Mouse (Mus musculus) embryonic facial prominence, embryonic 13.5 days (tissue): ENCODE results near the gene Tead1. TPM values are rescaled to one million over a fixed set of nuclear protein-coding genes. Genes with fewer than 3 reads are reported as not detected.
A peak's percentile ranks its signal among the peaks of the same experiment; 100 is the strongest.

Experiments
- ATAC-seq: fragments of 200-750 bp; cut with Nextera tagmentation; 2 replicates; pipeline ENCODE4 v1.8.0; 2017; ENCODE audit warnings: low read depth; ENCODE audit not compliant: insufficient number of reproducible peaks, insufficient read depth, low FRiP score, low TSS enrichment
- H3K27ac ChIP-seq: fragments of 300-500 bp; sonication (generic); 2 replicates; pipeline ENCODE4 v1.5.1; 2015; ENCODE audit warnings: moderate library complexity, mild to moderate bottlenecking, inconsistent platforms
- H3K27me3 ChIP-seq: fragments of 300-500 bp; sonication (generic); 2 replicates; pipeline ENCODE4 v1.6.1; 2015; ENCODE audit warnings: mild to moderate bottlenecking, inconsistent platforms
- H3K36me3 ChIP-seq: fragments of 300-500 bp; sonication (generic); 2 replicates; pipeline ENCODE4 v1.6.1; 2015; ENCODE audit warnings: mild to moderate bottlenecking, inconsistent platforms
- H3K4me1 ChIP-seq: fragments of 300-500 bp; sonication (generic); 2 replicates; pipeline ENCODE4 v1.6.1; 2015; ENCODE audit warnings: inconsistent platforms
- H3K4me2 ChIP-seq: fragments of 300-500 bp; sonication (generic); 2 replicates; pipeline ENCODE4 v1.6.1; 2015; ENCODE audit warnings: moderate library complexity, mild to moderate bottlenecking, inconsistent platforms
- H3K4me3 ChIP-seq: fragments of 300-500 bp; sonication (generic); 2 replicates; pipeline ENCODE4 v1.5.1; 2015; ENCODE audit warnings: mild to moderate bottlenecking, inconsistent platforms
- H3K9ac ChIP-seq: fragments of 300-500 bp; sonication (generic); 2 replicates; pipeline ENCODE4 v1.6.1; 2015; ENCODE audit warnings: mild to moderate bottlenecking, inconsistent platforms
- H3K9me3 ChIP-seq: fragments of 300-500 bp; sonication (generic); 2 replicates; pipeline ENCODE4 v1.6.1; 2016; ENCODE audit warnings: inconsistent platforms
- WGBS: fragments of 180-500 bp; shearing (Covaris S2); methylation state at CpG from one replicate; pipeline ENCODE4 v1.1.7; 2015; ENCODE audit warnings: mixed read lengths; 5-methylcytosine and 5-hydroxymethylcytosine counted together
- polyA plus RNA-seq: library from polyadenylated mRNA; unstranded; fragments of >200 nt; fragmentation: Nextera tagmentation; extraction: Ambion mirVana; gene quantifications from 2 replicates; pipeline ENCODE4 v1.2.1, GENCODE M21; 2015

The Tead1 gene
- polyA plus RNA-seq, 1 experiment from 2014 or later, result 44.9 TPM

GRCm38 (mm10) chr7:112826114-112826911 is 147.2 kb downstream of the Tead1 start:
- Histone ChIP-seq H3K27me3 (no peaks in the 10 kb centered on the region), H3K4me1 (peaks cover 76% of the 10 kb centered on the region), H3K36me3 (no peaks in the 10 kb centered on the region), H3K9ac (0 out of 2 replicates have a peak overlapping the region, but pooled peaks have one; percentile 32), H3K4me2 (peak overlapping the region; percentile 49), H3K4me3 (peak overlapping the region; percentile 12; the same call in 1 of the 2 replicates), H3K9me3 (no peaks in the 10 kb centered on the region), H3K27ac (peak overlapping the region; percentile 92)
- WGBS, result 8% methylated on average over 17 of the region's 17 CpGs
- ATAC-seq, result peak; percentile 78

- no peak overlapping the region; the same call in 1 of the 2 replicates for H3K4me2 ChIP-seq
- H3K27me3 ChIP-seq, result no peaks in the 10 kb centered on the region
- H3K36me3 ChIP-seq, result no peaks in the 10 kb centered on the region
- no peak overlapping the region for H3K9ac ChIP-seq
- no peak overlapping the region for H3K4me3 ChIP-seq
- H3K27ac ChIP-seq, result no peak overlapping the region
- 44% methylated on average over 10 of the region's 10 CpGs for WGBS
- H3K4me1 ChIP-seq, result peaks cover 64% of the 10 kb centered on the region
- H3K9me3 ChIP-seq, result no peaks in the 10 kb centered on the region
- ATAC-seq, result no peak
These were observed 149.0 kb downstream of the Tead1 start for GRCm38 (mm10) chr7:112828016-112828695.

GRCm38 (mm10) chr7:112828696-112829022 is 149.5 kb downstream of the Tead1 start:
- ATAC-seq, result no peak
- Histone ChIP-seq H3K27me3 (no peaks in the 10 kb centered on the region), H3K36me3 (no peaks in the 10 kb centered on the region), H3K4me3 (no peak overlapping the region), H3K9me3 (no peaks in the 10 kb centered on the region), H3K4me1 (peaks cover 59% of the 10 kb centered on the region), H3K4me2 (no peak overlapping the region), H3K27ac (no peak overlapping the region), H3K9ac (no peak overlapping the region)

GRCm38 (mm10) chr7:112830946-112831345 is 151.8 kb downstream of the Tead1 start:
- H3K4me3 ChIP-seq, result no peak overlapping the region
- no peak overlapping the region for H3K4me2 ChIP-seq
- no peaks in the 10 kb centered on the region for H3K9me3 ChIP-seq
- peaks cover 53% of the 10 kb centered on the region for H3K4me1 ChIP-seq
- H3K9ac ChIP-seq, result no peak overlapping the region
- WGBS, result 67% methylated on average over 4 of the region's 4 CpGs
- no peak overlapping the region for H3K27ac ChIP-seq
- no peak for ATAC-seq
- no peaks in the 10 kb centered on the region for H3K36me3 ChIP-seq
- H3K27me3 ChIP-seq, result no peaks in the 10 kb centered on the region

- no peaks in the 10 kb centered on the region for H3K36me3 ChIP-seq
- H3K27ac ChIP-seq, result no peak overlapping the region
- no peak for ATAC-seq
- H3K27me3 ChIP-seq, result no peaks in the 10 kb centered on the region
- H3K4me1 ChIP-seq, result peaks cover 49% of the 10 kb centered on the region
- no peak overlapping the region for H3K4me2 ChIP-seq
- no peaks in the 10 kb centered on the region for H3K9me3 ChIP-seq
- no peak overlapping the region for H3K9ac ChIP-seq
- 80% methylated on average over 4 of the region's 4 CpGs for WGBS
- H3K4me3 ChIP-seq, result no peak overlapping the region
These were observed 152.3 kb downstream of the Tead1 start for GRCm38 (mm10) chr7:112831446-112831845.

- H3K4me1 ChIP-seq, result peaks cover 32% of the 10 kb centered on the region
- H3K9me3 ChIP-seq, result 0 out of 2 replicates have a peak, but pooled peaks cover 5% of the 10 kb centered on the region
- no peak for ATAC-seq
- no peak overlapping the region for H3K4me2 ChIP-seq
- H3K27ac ChIP-seq, result no peak overlapping the region; the same call in 1 of the 2 replicates
- no peaks in the 10 kb centered on the region for H3K36me3 ChIP-seq
- no peaks in the 10 kb centered on the region for H3K27me3 ChIP-seq
- no peak overlapping the region for H3K9ac ChIP-seq
- WGBS, result 74% methylated on average over 4 of the region's 4 CpGs
- no peak overlapping the region for H3K4me3 ChIP-seq
These were observed 154.0 kb downstream of the Tead1 start for GRCm38 (mm10) chr7:112833132-112833531.

GRCm38 (mm10) chr7:112836076-112836475 is 157.0 kb downstream of the Tead1 start:
- WGBS, result 81% methylated on average over 9 of the region's 9 CpGs
- Histone ChIP-seq H3K36me3 (no peaks in the 10 kb centered on the region), H3K4me2 (no peak overlapping the region), H3K9me3 (0 out of 2 replicates have a peak, but pooled peaks cover 5% of the 10 kb centered on the region), H3K27ac (no peak overlapping the region), H3K27me3 (no peaks in the 10 kb centered on the region), H3K4me1 (peaks cover 34% of the 10 kb centered on the region), H3K4me3 (no peak overlapping the region), H3K9ac (no peak overlapping the region)
- no peak for ATAC-seq

- Histone ChIP-seq H3K27me3 (no peaks in the 10 kb centered on the region), H3K4me3 (no peak overlapping the region), H3K9me3 (0 out of 2 replicates have a peak, but pooled peaks cover 5% of the 10 kb centered on the region), H3K4me2 (no peak overlapping the region), H3K27ac (no peak overlapping the region), H3K36me3 (no peaks in the 10 kb centered on the region), H3K4me1 (peaks cover 37% of the 10 kb centered on the region), H3K9ac (no peak overlapping the region)
- ATAC-seq, result no peak
- 89% methylated on average over 6 of the region's 6 CpGs for WGBS
These were observed 159.0 kb downstream of the Tead1 start for GRCm38 (mm10) chr7:112838131-112838530.

- Histone ChIP-seq H3K4me3 (no peak overlapping the region), H3K9ac (no peak overlapping the region), H3K4me1 (peaks cover 35% of the 10 kb centered on the region), H3K27me3 (no peaks in the 10 kb centered on the region), H3K36me3 (no peaks in the 10 kb centered on the region), H3K4me2 (no peak overlapping the region), H3K9me3 (0 out of 2 replicates have a peak, but pooled peaks cover 5% of the 10 kb centered on the region), H3K27ac (no peak overlapping the region)
- WGBS, result 46% methylated on average over 7 of the region's 7 CpGs
- 0 out of 2 replicates have a peak, but pooled peaks have one; percentile 33 for ATAC-seq
These were observed 161.2 kb downstream of the Tead1 start for GRCm38 (mm10) chr7:112840351-112840750.

GRCm38 (mm10) chr7:112840890-112841289 is 161.8 kb downstream of the Tead1 start:
- Histone ChIP-seq H3K4me3 (no peak overlapping the region), H3K27me3 (no peaks in the 10 kb centered on the region), H3K4me1 (peaks cover 31% of the 10 kb centered on the region), H3K4me2 (no peak overlapping the region), H3K36me3 (no peaks in the 10 kb centered on the region), H3K27ac (no peak overlapping the region), H3K9ac (no peak overlapping the region), H3K9me3 (0 out of 2 replicates have a peak, but pooled peaks cover 5% of the 10 kb centered on the region)
- no peak for ATAC-seq
- 48% methylated on average over 8 of the region's 8 CpGs for WGBS

- H3K27me3 ChIP-seq, result no peaks in the 10 kb centered on the region
- H3K36me3 ChIP-seq, result no peaks in the 10 kb centered on the region
- no peak for ATAC-seq
- H3K9ac ChIP-seq, result no peak overlapping the region
- H3K27ac ChIP-seq, result peak overlapping the region; percentile 53; the same call in 1 of the 2 replicates
- H3K9me3 ChIP-seq, result 0 out of 2 replicates have a peak, but pooled peaks cover 5% of the 10 kb centered on the region
- no peak overlapping the region for H3K4me3 ChIP-seq
- peaks cover 29% of the 10 kb centered on the region for H3K4me1 ChIP-seq
- 23% methylated on average over 8 of the region's 8 CpGs for whole genome bisulfite sequencing
- peak overlapping the region; percentile 40 for H3K4me2 ChIP-seq
These were observed 162.4 kb downstream of the Tead1 start for GRCm38 (mm10) chr7:112841484-112841883.
